Mouse (Mus musculus) hindbrain, embryonic 14.5 days (tissue): ENCODE data around the gene Adtrp. TPM values are rescaled to one million over a fixed set of nuclear protein-coding genes. Genes with fewer than 3 reads are reported as not detected.

Experiments
- ATAC-seq: fragments of 200-750 bp; cut with Nextera tagmentation; 2 replicates; pipeline ENCODE4 v1.8.0; 2017; ENCODE audit warnings: moderate number of reproducible peaks, mild to moderate bottlenecking, moderate TSS enrichment, moderate library complexity; ENCODE audit not compliant: low FRiP score
- DNase-seq: peaks from one replicate; pipeline ENCODE4 v3.0.0-alpha.2; 2015; ENCODE audit warnings: low spot score
- H3K27ac ChIP-seq: fragments of 300-500 bp; sonication (generic); 2 replicates; pipeline ENCODE4 v1.5.1; 2014; ENCODE audit warnings: mild to moderate bottlenecking, moderate library complexity
- H3K27me3 ChIP-seq: fragments of 300-500 bp; sonication (generic); 2 replicates; pipeline ENCODE4 v1.6.1; 2014; ENCODE audit warnings: mild to moderate bottlenecking, low read length, mixed read lengths; ENCODE audit not compliant: control insufficient read depth, insufficient read depth
- H3K36me3 ChIP-seq: fragments of 300-500 bp; sonication (generic); replicated peaks from 2 replicates; pipeline ENCODE4 v1.6.1; 2014; ENCODE audit not compliant: control insufficient read depth, insufficient read depth
- H3K4me1 ChIP-seq: fragments of 300-500 bp; sonication (generic); replicated peaks from 2 replicates; pipeline ENCODE4 v1.6.1; 2014; ENCODE audit warnings: antibody characterized with exemption, low read length, mixed read lengths; ENCODE audit not compliant: control insufficient read depth, insufficient read depth
- H3K4me2 ChIP-seq: fragments of 300-500 bp; sonication (generic); replicated peaks from 2 replicates; pipeline ENCODE4 v1.6.1; 2014; ENCODE audit warnings: mild to moderate bottlenecking, moderate library complexity
- H3K4me3 ChIP-seq: fragments of 300-500 bp; sonication (generic); replicated peaks from 2 replicates; pipeline ENCODE4 v1.5.1; 2014; ENCODE audit warnings: mild to moderate bottlenecking, low read length
- H3K9ac ChIP-seq: fragments of 300-500 bp; sonication (generic); 2 replicates; pipeline ENCODE4 v1.6.1; 2014
- H3K9me3 ChIP-seq: fragments of 300-500 bp; sonication (generic); 2 replicates; pipeline ENCODE4 v1.6.1; 2016; ENCODE audit warnings: low read length; ENCODE audit not compliant: control insufficient read depth
- WGBS: fragments of 180-500 bp; shearing (Covaris S2); extraction: QIAGEN DNeasy Blood & Tissue Kit; methylation state at CpG from one replicate; pipeline ENCODE4 v1.1.7; 2014; 5-methylcytosine and 5-hydroxymethylcytosine counted together
- polyA plus RNA-seq: library from polyadenylated mRNA; unstranded; fragments of >200 nt; fragmentation: Nextera tagmentation; extraction: Ambion mirVana; gene quantifications from 2 replicates; pipeline ENCODE4 v1.2.1, GENCODE M21; 2014

The Adtrp gene
- polyA plus RNA-seq, 1 experiment from 2014 or later: 0.21 TPM

GRCm38 (mm10) chr13:41872686-41873085, 25.2 kb upstream of the Adtrp start:
- Histone ChIP-seq H3K4me1 (no peaks in the 10 kb centered on the region), H3K27ac (no peak overlapping the region), H3K9me3 (no peaks in the 10 kb centered on the region), H3K36me3 (no peaks in the 10 kb centered on the region), H3K27me3 (no peaks in the 10 kb centered on the region), H3K4me3 (no peak overlapping the region), H3K4me2 (no peak overlapping the region), H3K9ac (no peak overlapping the region)
- ATAC-seq: no peak
- no peak for DNase-seq
- 81% methylated on average over 7 of the region's 7 CpGs for WGBS

- no peak overlapping the region for H3K4me2 ChIP-seq
- H3K27me3 ChIP-seq: no peaks in the 10 kb centered on the region
- no peaks in the 10 kb centered on the region for H3K9me3 ChIP-seq
- ATAC-seq (no peak), DNase-seq (no peak)
- H3K4me1 ChIP-seq: no peaks in the 10 kb centered on the region
- no peak overlapping the region for H3K4me3 ChIP-seq
- H3K27ac ChIP-seq: no peak overlapping the region
- no peaks in the 10 kb centered on the region for H3K36me3 ChIP-seq
- WGBS: 59% methylated on average over 8 of the region's 8 CpGs
- no peak overlapping the region for H3K9ac ChIP-seq
These were observed 24.7 kb upstream of the Adtrp start for GRCm38 (mm10) chr13:41872161-41872562.

GRCm38 (mm10) chr13:41867533-41867932, 20.0 kb upstream of the Adtrp start:
- H3K4me1 ChIP-seq: no peaks in the 10 kb centered on the region
- H3K4me3 ChIP-seq: no peak overlapping the region
- WGBS: 87% methylated on average over 2 of the region's 2 CpGs
- H3K4me2 ChIP-seq: no peak overlapping the region
- no peak for DNase-seq
- ATAC-seq: no peak
- H3K9me3 ChIP-seq: no peaks in the 10 kb centered on the region
- no peak overlapping the region for H3K9ac ChIP-seq
- no peaks in the 10 kb centered on the region for H3K36me3 ChIP-seq
- no peak overlapping the region for H3K27ac ChIP-seq
- H3K27me3 ChIP-seq: no peaks in the 10 kb centered on the region

GRCm38 (mm10) chr13:41865575-41865974, 18.1 kb upstream of the Adtrp start:
- Histone ChIP-seq H3K27ac (no peak overlapping the region), H3K4me2 (no peak overlapping the region), H3K9me3 (no peaks in the 10 kb centered on the region), H3K4me1 (no peaks in the 10 kb centered on the region), H3K36me3 (no peaks in the 10 kb centered on the region), H3K4me3 (no peak overlapping the region), H3K9ac (no peak overlapping the region), H3K27me3 (no peaks in the 10 kb centered on the region)
- DNase-seq: no peak
- 97% methylated on average over 6 of the region's 6 CpGs for WGBS
- no peak for ATAC-seq

- H3K36me3 ChIP-seq: no peaks in the 10 kb centered on the region
- H3K27me3 ChIP-seq: no peaks in the 10 kb centered on the region
- no peak overlapping the region for H3K27ac ChIP-seq
- DNase-seq (no peak), ATAC-seq (no peak)
- WGBS: 78% methylated on average over 5 of the region's 5 CpGs
- no peak overlapping the region for H3K4me3 ChIP-seq
- no peaks in the 10 kb centered on the region for H3K9me3 ChIP-seq
- no peak overlapping the region for H3K9ac ChIP-seq
- H3K4me1 ChIP-seq: no peaks in the 10 kb centered on the region
- H3K4me2 ChIP-seq: no peak overlapping the region
These were observed 17.6 kb upstream of the Adtrp start for GRCm38 (mm10) chr13:41865071-41865470.

- Histone ChIP-seq H3K4me3 (no peak overlapping the region), H3K9me3 (no peaks in the 10 kb centered on the region), H3K4me1 (no peaks in the 10 kb centered on the region), H3K36me3 (no peaks in the 10 kb centered on the region), H3K4me2 (no peak overlapping the region), H3K9ac (no peak overlapping the region), H3K27ac (no peak overlapping the region), H3K27me3 (no peaks in the 10 kb centered on the region)
- DNase-seq: no peak
- WGBS: 92% methylated on average over 15 of the region's 15 CpGs
- no peak for ATAC-seq
These were observed 13.3 kb upstream of the Adtrp start for GRCm38 (mm10) chr13:41860603-41861405.

- Histone ChIP-seq H3K4me1 (no peaks in the 10 kb centered on the region), H3K9me3 (no peaks in the 10 kb centered on the region), H3K36me3 (no peaks in the 10 kb centered on the region), H3K27ac (no peak overlapping the region), H3K27me3 (no peaks in the 10 kb centered on the region), H3K4me3 (no peak overlapping the region), H3K9ac (no peak overlapping the region), H3K4me2 (no peak overlapping the region)
- WGBS: 62% methylated on average over 13 of the region's 13 CpGs
- ATAC-seq (no peak), DNase-seq (no peak)
These were observed 8.0 kb upstream of the Adtrp start for GRCm38 (mm10) chr13:41855206-41856185.

- H3K4me3 ChIP-seq: no peak overlapping the region
- no peak overlapping the region for H3K9ac ChIP-seq
- no peaks in the 10 kb centered on the region for H3K9me3 ChIP-seq
- no peak overlapping the region for H3K27ac ChIP-seq
- H3K27me3 ChIP-seq: no peaks in the 10 kb centered on the region
- no peak for DNase-seq
- 57% methylated on average over 3 of the region's 3 CpGs for WGBS
- H3K4me1 ChIP-seq: no peaks in the 10 kb centered on the region
- H3K36me3 ChIP-seq: no peaks in the 10 kb centered on the region
- H3K4me2 ChIP-seq: no peak overlapping the region
- ATAC-seq: no peak; the same call in 1 of the 2 replicates
These were observed 3.4 kb upstream of the Adtrp start for GRCm38 (mm10) chr13:41850727-41851378.

GRCm38 (mm10) chr13:41846516-41846915, 968 bp downstream of the Adtrp start:
- Histone ChIP-seq H3K9ac (no peak overlapping the region), H3K27ac (no peak overlapping the region)

More at GRCm38 (mm10) chr13:41846516-41846915, 968 bp downstream of the Adtrp start:
- WGBS: 88% methylated on average over 5 of the region's 5 CpGs
- H3K36me3 ChIP-seq: no peaks in the 10 kb centered on the region
- no peaks in the 10 kb centered on the region for H3K4me1 ChIP-seq
- no peak overlapping the region for H3K4me2 ChIP-seq
- no peaks in the 10 kb centered on the region for H3K27me3 ChIP-seq
- H3K9me3 ChIP-seq: no peaks in the 10 kb centered on the region
- ATAC-seq (no peak), DNase-seq (no peak)
- H3K4me3 ChIP-seq: no peak overlapping the region
